Mouse (Mus musculus): ENCODE data around the gene Gp9. TPM values are rescaled to one million over a fixed set of nuclear protein-coding genes. Genes with fewer than 3 reads are reported as not detected.
A peak's percentile ranks its signal among the peaks of the same experiment; 100 is the strongest.

Gp9 gene
- polyA plus RNA-seq, 1 experiment from 2014 or later, result 4.7 TPM

DNA sequence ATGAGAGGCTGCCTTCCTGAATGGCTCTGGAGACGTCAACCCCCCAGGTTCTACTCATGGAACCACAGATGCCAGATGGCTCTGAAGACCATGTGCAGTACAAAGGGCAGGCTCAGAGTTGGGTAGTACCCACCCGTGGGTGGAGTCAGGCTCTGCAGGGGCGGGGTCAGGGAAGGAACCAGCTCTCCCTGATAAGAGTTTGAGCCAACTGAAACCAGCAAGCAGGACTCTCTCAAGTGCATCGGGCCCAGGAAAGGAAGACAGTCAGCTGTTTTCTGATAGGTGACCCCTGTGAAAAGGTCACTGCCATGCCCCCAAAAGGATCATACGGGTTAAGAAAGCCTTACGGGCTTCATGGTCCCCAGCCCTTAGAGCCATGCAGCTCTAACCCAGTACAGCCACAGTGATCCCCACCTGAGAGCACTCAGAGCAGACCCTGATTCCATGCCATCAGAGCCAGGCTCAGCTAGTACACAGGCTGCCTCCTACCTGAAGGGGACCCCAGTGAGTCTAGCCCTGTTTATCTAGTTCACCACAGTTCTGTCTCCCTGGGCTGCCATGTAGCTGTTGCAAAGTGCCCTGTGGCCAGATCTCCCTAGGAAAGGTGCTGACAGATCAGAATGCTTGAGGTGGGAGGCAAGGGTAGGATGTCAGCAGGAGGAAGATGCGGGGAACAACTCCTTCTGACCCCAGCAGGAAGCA, 13.1 kb downstream of the Gp9 start:
- no peak overlapping the region for H3K4me3 ChIP-seq
- H3K4me1 ChIP-seq, result peaks cover 12% of the 10 kb centered on the region
- no peaks in the 10 kb centered on the region for H3K9me3 ChIP-seq
- H3K27me3 ChIP-seq, result no peaks in the 10 kb centered on the region
- 0 out of 2 replicates have a peak, but pooled peaks cover 9% of the 10 kb centered on the region for H3K36me3 ChIP-seq
- ATAC-seq (ENCODE audit: borderline replicate concordance, extremely low read depth, low FRiP score, low TSS enrichment), result peak; percentile 50; the same call in 1 of the 2 replicates
- no peak overlapping the region for H3K27ac ChIP-seq
- H3K4me2 ChIP-seq, result no peak overlapping the region
- H3K9ac ChIP-seq, result no peak overlapping the region
- WGBS, result 64% methylated on average over 7 of the region's 7 CpGs

DNA sequence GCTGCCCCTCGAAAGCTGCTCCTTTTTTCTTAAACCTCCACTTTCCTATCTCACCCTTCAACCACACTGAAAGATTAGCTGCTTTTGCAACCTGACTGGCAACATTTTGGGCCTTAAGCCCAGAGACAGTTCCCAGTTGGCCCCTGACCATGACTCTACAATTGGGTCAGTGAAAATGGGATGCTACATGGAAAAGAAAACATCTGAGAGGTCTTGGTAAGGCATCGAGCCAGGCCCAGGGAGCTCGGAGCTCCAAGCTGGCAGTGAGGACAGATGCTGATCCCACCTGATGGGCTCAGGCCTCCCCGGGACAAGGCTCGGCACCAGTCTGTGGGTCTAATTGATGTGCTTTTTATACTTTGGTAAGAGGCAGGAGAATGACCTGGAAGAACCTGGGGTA, 14.0 kb downstream of the Gp9 start:
- no peak for ATAC-seq (ENCODE audit: borderline replicate concordance, extremely low read depth, low FRiP score, low TSS enrichment)
- H3K4me3 ChIP-seq, result no peak overlapping the region
- 88% methylated on average over 5 of the region's 5 CpGs for WGBS
- no peak overlapping the region for H3K27ac ChIP-seq
- H3K27me3 ChIP-seq, result no peaks in the 10 kb centered on the region
- no peak overlapping the region for H3K9ac ChIP-seq
- H3K9me3 ChIP-seq, result no peaks in the 10 kb centered on the region
- H3K4me1 ChIP-seq, result peaks cover 12% of the 10 kb centered on the region
- H3K4me2 ChIP-seq, result no peak overlapping the region
- 0 out of 2 replicates have a peak, but pooled peaks cover 9% of the 10 kb centered on the region for H3K36me3 ChIP-seq

GRCm38 (mm10) chr6:87793821-87794510, 16.1 kb downstream of the Gp9 start:
- no peak for ATAC-seq (ENCODE audit: borderline replicate concordance, extremely low read depth, low FRiP score, low TSS enrichment)
- H3K9ac ChIP-seq, result no peak overlapping the region
- peaks cover 10% of the 10 kb centered on the region for H3K4me1 ChIP-seq
- WGBS, result 91% methylated on average over 10 of the region's 10 CpGs
- no peak overlapping the region for H3K27ac ChIP-seq
- H3K4me2 ChIP-seq, result no peak overlapping the region
- no peak overlapping the region for H3K4me3 ChIP-seq
- H3K9me3 ChIP-seq, result no peaks in the 10 kb centered on the region
- H3K36me3 ChIP-seq, result 0 out of 2 replicates have a peak, but pooled peaks cover 9% of the 10 kb centered on the region
- H3K27me3 ChIP-seq, result no peaks in the 10 kb centered on the region

DNA sequence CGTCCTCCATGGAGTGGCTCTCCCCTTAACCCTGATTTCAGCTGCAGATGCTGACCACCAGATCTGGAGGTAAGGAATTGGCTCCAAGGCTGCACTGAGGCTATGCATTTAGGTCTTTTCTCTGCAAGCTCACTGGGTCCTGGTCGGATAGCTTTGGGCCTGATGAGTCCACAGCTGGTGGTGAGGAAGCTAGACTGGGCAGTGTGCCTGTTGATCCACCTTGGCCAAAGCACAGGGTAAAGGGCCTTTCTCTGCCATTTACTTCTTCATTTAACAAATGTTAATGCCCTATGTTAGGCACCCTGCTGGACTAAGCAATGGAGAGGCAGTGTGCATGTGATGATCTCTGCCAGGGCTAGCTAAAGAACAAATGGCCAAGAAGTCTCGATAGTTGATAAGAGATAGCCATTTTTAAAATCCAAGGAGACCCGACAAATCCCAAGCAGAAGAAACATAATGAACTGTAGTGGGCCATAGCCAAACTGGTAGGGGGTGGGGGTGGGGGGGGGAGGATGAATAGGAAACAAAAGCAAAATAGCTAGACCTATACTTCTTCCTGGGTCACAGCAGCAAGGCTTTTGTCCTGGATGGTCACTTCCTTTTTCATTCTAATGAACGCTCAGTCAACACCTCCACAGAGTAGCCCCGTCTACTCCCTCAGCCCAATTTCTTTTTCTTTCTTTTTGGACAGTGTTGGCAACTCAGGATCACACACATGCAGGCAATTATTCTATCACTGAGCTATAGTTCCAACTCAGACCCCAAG, 17.7 kb downstream of the Gp9 start:
- Histone ChIP-seq H3K4me2 (no peak overlapping the region), H3K4me3 (no peak overlapping the region), H3K36me3 (0 out of 2 replicates have a peak, but pooled peaks cover 9% of the 10 kb centered on the region), H3K27ac (no peak overlapping the region), H3K27me3 (no peaks in the 10 kb centered on the region), H3K9me3 (no peaks in the 10 kb centered on the region), H3K9ac (no peak overlapping the region), H3K4me1 (no peaks in the 10 kb centered on the region)
- 70% methylated on average over 6 of the region's 6 CpGs for WGBS
- no peak for ATAC-seq (ENCODE audit: borderline replicate concordance, extremely low read depth, low FRiP score, low TSS enrichment)

DNA sequence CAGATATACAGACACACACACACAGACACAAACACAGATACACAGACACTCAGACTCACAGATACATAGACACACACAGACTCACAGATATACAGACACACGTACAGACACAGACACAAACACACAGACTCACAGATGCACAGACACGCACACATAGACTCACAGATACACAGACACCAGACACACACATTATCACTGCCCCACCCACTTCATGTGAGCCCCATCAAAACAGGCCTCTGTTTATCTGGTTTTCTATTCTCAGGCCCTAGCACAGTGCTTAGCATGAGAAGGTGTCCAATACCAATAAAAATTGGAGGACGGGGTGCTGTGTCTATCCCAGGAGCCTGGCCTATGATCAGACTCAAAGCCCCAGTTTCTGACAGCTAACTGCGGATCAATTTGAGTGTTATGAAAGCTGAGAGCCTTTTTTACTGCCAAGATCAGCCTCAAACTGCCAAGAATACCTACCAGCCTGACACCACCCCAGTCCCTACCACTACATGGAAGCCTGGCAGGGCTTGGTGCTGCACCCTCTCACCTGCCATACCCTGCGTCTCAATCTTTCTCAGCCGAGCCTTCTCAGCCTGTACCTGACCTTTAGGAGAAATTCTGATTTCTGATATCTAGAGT, 18.5 kb downstream of the Gp9 start:
- Histone ChIP-seq H3K36me3 (0 out of 2 replicates have a peak, but pooled peaks cover 9% of the 10 kb centered on the region), H3K27me3 (no peaks in the 10 kb centered on the region), H3K9ac (no peak overlapping the region), H3K4me1 (no peaks in the 10 kb centered on the region), H3K4me2 (no peak overlapping the region), H3K4me3 (no peak overlapping the region), H3K27ac (no peak overlapping the region), H3K9me3 (no peaks in the 10 kb centered on the region)
- no peak for ATAC-seq (ENCODE audit: borderline replicate concordance, extremely low read depth, low FRiP score, low TSS enrichment)
- 79% methylated on average over 6 of the region's 6 CpGs for WGBS

GRCm38 (mm10) chr6:87797321-87797720, 19.4 kb downstream of the Gp9 start:
- no peak for ATAC-seq (ENCODE audit: borderline replicate concordance, extremely low read depth, low FRiP score, low TSS enrichment)
- no peak overlapping the region for H3K4me3 ChIP-seq

DNA sequence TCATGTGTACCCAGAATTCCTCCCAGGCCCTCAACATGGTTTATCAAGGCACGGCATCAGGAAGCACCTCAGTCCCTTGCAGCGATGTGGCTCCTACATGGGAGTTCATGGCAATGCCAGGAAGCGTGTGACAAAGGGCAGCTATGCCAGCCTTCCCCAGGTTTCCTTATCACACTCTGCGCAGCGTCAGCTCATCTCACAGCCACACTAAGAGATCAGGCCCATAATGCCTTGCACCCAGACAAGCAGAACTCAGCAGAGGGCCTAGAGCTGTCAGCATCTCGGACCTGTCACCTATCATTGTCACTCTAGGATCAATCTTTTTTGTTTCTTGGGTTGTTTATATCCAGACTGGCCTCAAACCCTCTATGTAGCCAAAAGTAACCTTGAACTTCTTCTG, 21.7 kb downstream of the Gp9 start:
- Histone ChIP-seq H3K9ac (no peak overlapping the region), H3K4me1 (no peaks in the 10 kb centered on the region), H3K36me3 (no peaks in the 10 kb centered on the region), H3K4me3 (no peak overlapping the region), H3K27me3 (no peaks in the 10 kb centered on the region), H3K4me2 (no peak overlapping the region), H3K27ac (no peak overlapping the region), H3K9me3 (no peaks in the 10 kb centered on the region)
- no peak for ATAC-seq (ENCODE audit: borderline replicate concordance, extremely low read depth, low FRiP score, low TSS enrichment)
- 73% methylated on average over 6 of the region's 6 CpGs for whole genome bisulfite sequencing

More at GRCm38 (mm10) chr6:87797321-87797720, 19.4 kb downstream of the Gp9 start:
- 36% methylated on average over 2 of the region's 2 CpGs for WGBS
- Histone ChIP-seq H3K27ac (no peak overlapping the region), H3K36me3 (0 out of 2 replicates have a peak, but pooled peaks cover 3% of the 10 kb centered on the region), H3K27me3 (no peaks in the 10 kb centered on the region), H3K9me3 (no peaks in the 10 kb centered on the region), H3K4me2 (no peak overlapping the region), H3K4me1 (no peaks in the 10 kb centered on the region), H3K9ac (no peak overlapping the region)

DNA sequence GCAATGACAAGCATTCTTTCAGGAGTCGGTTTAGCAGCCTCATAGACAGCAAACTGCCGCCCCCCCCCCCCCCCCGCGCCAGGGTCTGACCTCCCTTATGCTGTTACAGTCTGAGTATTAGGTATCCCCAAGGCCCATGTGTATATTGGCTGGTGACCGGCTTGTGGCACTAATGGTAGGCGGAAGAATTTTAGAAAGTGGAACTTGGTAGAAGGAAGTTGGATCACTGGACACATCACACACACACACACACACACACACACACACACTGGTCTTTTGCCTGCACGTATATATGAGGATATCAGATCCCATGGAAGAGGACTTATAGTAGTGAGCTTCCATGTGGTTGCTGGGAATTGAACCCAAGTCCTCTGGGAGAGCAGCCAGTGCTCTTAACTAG, 24.6 kb downstream of the Gp9 start:
- Histone ChIP-seq H3K27me3 (no peaks in the 10 kb centered on the region), H3K9ac (no peak overlapping the region), H3K4me1 (0 out of 2 replicates have a peak, but pooled peaks cover 4% of the 10 kb centered on the region), H3K27ac (no peak overlapping the region), H3K4me2 (no peak overlapping the region), H3K9me3 (no peaks in the 10 kb centered on the region), H3K4me3 (no peak overlapping the region), H3K36me3 (no peaks in the 10 kb centered on the region)
- WGBS, result 84% methylated on average over 7 of the region's 7 CpGs
- no peak for ATAC-seq (ENCODE audit: borderline replicate concordance, extremely low read depth, low FRiP score, low TSS enrichment)

GRCm38 (mm10) chr6:87804036-87804435, 26.2 kb downstream of the Gp9 start:
- Histone ChIP-seq H3K4me1 (0 out of 2 replicates have a peak, but pooled peaks cover 4% of the 10 kb centered on the region), H3K36me3 (no peaks in the 10 kb centered on the region), H3K27ac (no peak overlapping the region), H3K4me3 (no peak overlapping the region), H3K27me3 (no peaks in the 10 kb centered on the region), H3K4me2 (no peak overlapping the region), H3K9ac (no peak overlapping the region), H3K9me3 (no peaks in the 10 kb centered on the region)
- no peak for ATAC-seq (ENCODE audit: borderline replicate concordance, extremely low read depth, low FRiP score, low TSS enrichment)
- WGBS, result 61% methylated on average over 1 of the region's 1 CpGs

- WGBS, result 69% methylated on average over 7 of the region's 7 CpGs
- no peak overlapping the region for H3K4me2 ChIP-seq
These were observed 27.0 kb downstream of the Gp9 start for GRCm38 (mm10) chr6:87804886-87805285.

DNA sequence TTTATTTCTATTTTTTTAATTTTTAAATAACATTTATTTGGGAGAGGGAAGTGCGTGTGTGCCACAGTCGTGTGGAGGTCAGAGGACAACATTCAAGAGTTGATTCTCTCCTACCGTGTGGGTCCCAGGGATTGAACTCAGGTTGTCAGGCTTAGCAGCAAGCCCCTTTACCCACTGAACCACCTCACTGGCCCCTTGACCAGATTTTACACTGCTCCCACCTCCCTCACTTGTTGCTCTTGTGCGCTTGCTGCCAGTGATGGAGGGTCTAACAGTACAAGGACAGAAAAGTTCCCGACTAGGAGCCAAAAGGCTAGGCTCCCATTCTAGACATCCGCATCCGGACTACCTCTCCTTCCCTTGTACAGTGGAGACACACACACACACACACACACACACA, 27.6 kb downstream of the Gp9 start:
- WGBS, result 86% methylated on average over 7 of the region's 7 CpGs
- Histone ChIP-seq H3K27ac (no peak overlapping the region), H3K4me2 (no peak overlapping the region), H3K27me3 (no peaks in the 10 kb centered on the region), H3K9ac (no peak overlapping the region), H3K9me3 (no peaks in the 10 kb centered on the region), H3K4me3 (no peak overlapping the region), H3K36me3 (no peaks in the 10 kb centered on the region), H3K4me1 (peaks cover 12% of the 10 kb centered on the region; the same call in 1 of the 2 replicates)
- no peak for ATAC-seq (ENCODE audit: borderline replicate concordance, extremely low read depth, low FRiP score, low TSS enrichment)

More at GRCm38 (mm10) chr6:87804886-87805285, 27.0 kb downstream of the Gp9 start:
- H3K27ac ChIP-seq, result no peak overlapping the region
- H3K9ac ChIP-seq, result no peak overlapping the region
- no peaks in the 10 kb centered on the region for H3K9me3 ChIP-seq
- ATAC-seq (ENCODE audit: borderline replicate concordance, extremely low read depth, low FRiP score, low TSS enrichment), result no peak
- 0 out of 2 replicates have a peak, but pooled peaks cover 8% of the 10 kb centered on the region for H3K4me1 ChIP-seq
- no peaks in the 10 kb centered on the region for H3K27me3 ChIP-seq
- H3K36me3 ChIP-seq, result no peaks in the 10 kb centered on the region
- no peak overlapping the region for H3K4me3 ChIP-seq

Data from lung, embryonic 15.5 days (tissue).